Mouse (Mus musculus): ENCODE results near the gene Smarcc1. TPM values are rescaled to one million over a fixed set of nuclear protein-coding genes. Genes with fewer than 3 reads are reported as not detected.
A peak's percentile ranks its signal among the peaks of the same experiment; 100 is the strongest.
"Not testable (repeated sequence)": the region's sequence is repeated elsewhere in the genome, so short reads cannot be mapped to it uniquely, and the experiment has no call there.

Gene Smarcc1
- total RNA-seq (2021), result 10 to 100 TPM; 23.4 to 27.4 TPM

GRCm38 (mm10) chr9:110116977-110117778 lies at the start of gene Smarcc1:
TSS of gene Smarcc1 (plus strand) at chr9:110117708.
- DNase-seq, result peak; percentile 85 to 95
- intact Hi-C loops (cut with DNase I), result no loop called here

- no peak for DNase-seq
- intact Hi-C loops (cut with DNase I), result loop anchor here (2.0 kb wide), 1 partner anchor 14 kb away; no protein-coding TSS in a partner anchor
Measured at GRCm38 (mm10) chr9:110068745-110069144, 48.8 kb upstream of the Smarcc1 start.

- DNase-seq, result peak; percentile 78 to 79
- intact Hi-C loops (cut with DNase I), result no loop called here
Measured at GRCm38 (mm10) chr9:110070358-110070757, 47.1 kb upstream of the Smarcc1 start.

GRCm38 (mm10) chr9:110071011-110071410 lies 46.5 kb upstream of the Smarcc1 start:
- intact Hi-C loops (cut with DNase I), result no loop called here
- no peak for DNase-seq

- intact Hi-C loops (cut with DNase I), result loop anchor here (1.0 kb wide), 2 partner anchors 87 to 178 kb away; no protein-coding TSS in a partner anchor
- peak; percentile 72 to 80 for DNase-seq
Measured at GRCm38 (mm10) chr9:110071843-110072242, 45.7 kb upstream of the Smarcc1 start.

GRCm38 (mm10) chr9:110076468-110076867 lies 41.0 kb upstream of the Smarcc1 start:
- DNase-seq; intact Hi-C loops (cut with DNase I): not testable (repeated sequence)

GRCm38 (mm10) chr9:110081066-110081465 lies 36.4 kb upstream of the Smarcc1 start:
- no peak for DNase-seq
- intact Hi-C loops (cut with DNase I), result no loop called here

GRCm38 (mm10) chr9:110084201-110084964 lies 33.1 kb upstream of the Smarcc1 start:
- intact Hi-C loops (cut with DNase I), result no loop called here
- peak; percentile 33 to 57 for DNase-seq

- DNase-seq, result no peak
- intact Hi-C loops (cut with DNase I), result no loop called here
Measured at GRCm38 (mm10) chr9:110085693-110086092, 31.8 kb upstream of the Smarcc1 start.

- DNase-seq, result no peak
- intact Hi-C loops (cut with DNase I), result no loop called here
Measured at GRCm38 (mm10) chr9:110093303-110093702, 24.2 kb upstream of the Smarcc1 start.

- intact Hi-C loops (cut with DNase I), result no loop called here
- DNase-seq, result no peak
Measured at GRCm38 (mm10) chr9:110094761-110095160, 22.7 kb upstream of the Smarcc1 start.

- no peak for DNase-seq
- intact Hi-C loops (cut with DNase I), result no loop called here
Measured at GRCm38 (mm10) chr9:110097791-110098190, 19.7 kb upstream of the Smarcc1 start.

GRCm38 (mm10) chr9:110100627-110101600 lies 16.6 kb upstream of the Smarcc1 start:
- intact Hi-C loops (cut with DNase I), result loop anchor here (1.0 to 10.0 kb wide), 2 partner anchors 194 to 208 kb away; no protein-coding TSS in a partner anchor
- DNase-seq, result peak; percentile 91 to 94

- intact Hi-C loops (cut with DNase I), result no loop called here
- no peak for DNase-seq
Measured at GRCm38 (mm10) chr9:110116353-110116976, 1.0 kb upstream of the Smarcc1 start.

- no peak for DNase-seq
- intact Hi-C loops (cut with DNase I), result no loop called here
Measured at GRCm38 (mm10) chr9:110117779-110118139, 251 bp downstream of the Smarcc1 start, which contains the start of gene Dhx30. TSS of gene Dhx30 (minus strand) at chr9:110117830.

GRCm38 (mm10) chr9:110118249-110118648 lies 741 bp downstream of the Smarcc1 start:
- intact Hi-C loops (cut with DNase I), result no loop called here
- DNase-seq, result no peak

GRCm38 (mm10) chr9:110121424-110121823 lies 3.9 kb downstream of the Smarcc1 start:
- intact Hi-C loops (cut with DNase I), result no loop called here

GRCm38 (mm10) chr9:110123322-110123721 lies 5.8 kb downstream of the Smarcc1 start:
- no peak for DNase-seq
- intact Hi-C loops (cut with DNase I), result no loop called here

More at GRCm38 (mm10) chr9:110121424-110121823, 3.9 kb downstream of the Smarcc1 start:
- DNase-seq, result no peak

GRCm38 (mm10) chr9:110124008-110124540 lies 6.6 kb downstream of the Smarcc1 start:
- DNase-seq; intact Hi-C loops (cut with DNase I): not testable (repeated sequence)
